Mouse (Mus musculus) right cerebral cortex, postnatal 36 days (tissue): ENCODE results near the gene Ppm1h.
A peak's percentile ranks its signal among the peaks of the same experiment; 100 is the strongest.
"Not testable (repeated sequence)": the region's sequence is repeated elsewhere in the genome, so short reads cannot be mapped to it uniquely, and the experiment has no call there.

ENCODE experiments used
- DNase-seq, 2 experiments: peaks; one replicate each; pipeline ENCODE4 v3.0.0; 2022; ENCODE audit warnings: low spot score in 2 of 2, mixed read lengths in 1 of 2

The Ppm1h gene

DNA sequence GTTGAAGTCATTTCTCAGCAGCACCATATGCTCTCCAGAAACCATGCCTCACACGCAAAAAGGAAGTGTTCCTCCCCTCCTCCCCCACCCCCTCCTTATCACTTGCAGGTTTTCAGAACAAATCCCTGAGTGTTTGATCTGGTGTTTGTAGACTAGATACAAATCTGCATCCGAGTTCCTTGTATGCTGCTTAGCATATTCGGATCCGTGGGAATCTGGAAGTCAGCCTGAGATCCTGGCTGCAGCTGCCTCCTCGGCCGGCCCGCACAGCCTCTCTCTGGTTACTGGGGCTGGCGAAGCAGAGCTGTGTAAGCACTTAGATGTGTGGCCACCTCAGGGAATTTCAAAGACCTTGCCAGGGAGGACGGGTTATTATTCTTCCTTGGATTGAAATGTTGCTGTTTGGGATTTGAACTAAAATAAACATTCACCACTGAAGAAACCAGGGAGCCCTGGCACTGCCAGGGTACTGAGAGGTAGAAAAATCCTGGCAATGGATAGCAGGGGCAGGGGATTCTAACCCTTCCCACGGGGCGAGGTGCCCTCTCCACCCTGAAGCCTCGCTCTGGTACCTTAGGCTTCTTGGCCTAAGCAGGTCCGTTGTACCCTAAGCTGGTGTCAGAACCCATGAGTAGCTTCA, 252.8 kb downstream of the Ppm1h start:
- DNase-seq: peak; percentile 52 to 72

GRCm38 (mm10) chr10:122931851-122932550, 253.4 kb downstream of the Ppm1h start:
- no peak for DNase-seq

DNA sequence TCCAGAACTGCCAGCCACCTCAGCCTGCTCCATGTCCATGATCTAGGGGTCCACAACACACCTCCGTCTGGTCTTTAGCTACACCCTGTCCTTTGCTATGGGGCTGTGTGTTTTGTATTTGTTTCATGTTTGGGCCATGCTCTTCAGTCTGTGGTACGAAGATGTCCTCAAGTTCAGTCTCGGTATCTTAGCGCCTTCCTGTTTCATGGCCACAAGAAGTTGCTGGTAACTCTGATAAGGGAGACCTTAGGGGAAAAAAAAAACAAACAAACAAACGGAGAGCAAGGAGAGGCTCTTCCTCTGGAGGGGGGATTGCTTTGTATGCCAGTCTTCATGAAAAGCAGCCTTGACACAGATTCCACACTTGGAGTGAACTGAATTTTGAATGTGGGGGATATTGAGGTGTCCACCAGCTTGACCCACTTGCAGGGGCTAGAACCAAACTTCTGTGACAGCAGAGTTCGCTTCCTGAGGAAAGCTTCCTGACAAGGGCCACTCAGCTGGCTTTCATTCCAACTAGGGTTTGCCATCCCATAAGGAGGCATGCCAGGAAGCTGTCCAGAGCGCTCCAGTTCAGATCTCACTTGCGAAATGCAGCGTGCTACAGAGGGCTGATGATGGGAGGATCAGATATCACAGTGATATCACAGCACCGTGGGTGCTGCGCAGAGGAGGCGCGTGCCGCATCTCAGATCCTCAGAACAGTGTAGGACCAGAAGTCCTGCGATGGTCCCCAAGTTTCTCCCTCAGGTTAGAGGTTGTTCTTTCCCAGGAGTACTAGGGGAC, 254.7 kb downstream of the Ppm1h start:
- DNase-seq: no peak

DNA sequence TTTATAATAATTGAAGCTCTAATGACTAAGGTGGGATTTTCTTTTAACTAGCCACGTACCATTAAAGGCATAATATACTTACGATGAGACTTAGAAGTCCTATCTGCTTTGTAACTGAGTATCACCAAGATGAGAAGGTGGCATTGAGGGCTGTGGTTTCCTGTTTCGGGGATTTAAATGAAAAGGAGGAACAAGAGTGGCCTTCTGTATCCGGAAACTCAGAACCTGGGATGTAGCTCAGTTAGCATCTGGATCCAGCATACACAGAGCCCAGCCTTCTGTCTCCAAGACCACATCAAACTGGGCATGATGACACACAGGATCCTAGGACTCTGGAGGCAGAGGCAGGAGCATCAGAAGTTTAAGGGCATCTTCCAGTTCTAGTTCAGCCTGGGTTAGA, 256.8 kb downstream of the Ppm1h start:
- not testable (repeated sequence) for DNase-seq

DNA sequence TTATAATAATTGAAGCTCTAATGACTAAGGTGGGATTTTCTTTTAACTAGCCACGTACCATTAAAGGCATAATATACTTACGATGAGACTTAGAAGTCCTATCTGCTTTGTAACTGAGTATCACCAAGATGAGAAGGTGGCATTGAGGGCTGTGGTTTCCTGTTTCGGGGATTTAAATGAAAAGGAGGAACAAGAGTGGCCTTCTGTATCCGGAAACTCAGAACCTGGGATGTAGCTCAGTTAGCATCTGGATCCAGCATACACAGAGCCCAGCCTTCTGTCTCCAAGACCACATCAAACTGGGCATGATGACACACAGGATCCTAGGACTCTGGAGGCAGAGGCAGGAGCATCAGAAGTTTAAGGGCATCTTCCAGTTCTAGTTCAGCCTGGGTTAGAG, 258.8 kb downstream of the Ppm1h start:
- not testable (repeated sequence) for DNase-seq

DNA sequence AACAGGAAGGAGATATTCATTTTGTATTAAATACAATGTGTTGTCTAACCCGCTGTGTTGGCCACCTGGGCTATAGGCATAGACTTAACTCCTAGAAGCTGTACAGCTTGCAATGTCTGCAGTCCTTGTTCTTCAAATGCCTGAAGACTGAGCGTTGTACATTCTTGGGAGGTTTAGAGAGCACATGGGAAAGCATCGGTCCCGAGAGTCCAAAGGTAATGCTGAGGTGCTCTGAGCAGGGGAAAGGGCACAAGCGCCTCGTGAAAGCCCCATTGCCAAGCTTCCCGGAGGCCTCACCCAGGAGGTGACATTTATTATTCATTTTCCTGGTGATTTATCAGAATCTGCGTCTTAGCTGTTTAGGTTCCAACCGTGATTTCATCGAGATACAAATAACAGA, 261.0 kb downstream of the Ppm1h start:
- no peak for DNase-seq

GRCm38 (mm10) chr10:122942771-122943170, 264.2 kb downstream of the Ppm1h start:
- DNase-seq: no peak

DNA sequence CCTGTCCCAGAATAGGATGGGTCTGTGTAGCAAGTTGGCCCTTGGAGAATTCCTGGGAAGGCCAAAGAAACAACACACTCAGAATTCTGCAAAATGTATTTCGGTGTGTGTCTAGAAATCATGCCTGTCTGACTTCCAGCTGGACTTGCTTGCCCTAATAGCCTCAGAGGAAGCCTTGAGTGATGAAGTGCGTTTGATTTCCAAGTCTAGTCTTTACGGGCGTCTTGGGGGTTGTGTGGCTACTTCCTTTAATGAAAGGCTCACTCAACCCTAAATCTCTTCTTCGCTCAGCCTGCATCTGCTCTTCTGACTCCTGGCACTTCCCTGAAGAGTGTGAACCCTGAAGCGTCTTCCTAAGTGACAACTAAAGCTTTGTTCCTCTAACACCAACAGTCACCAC, 265.3 kb downstream of the Ppm1h start:
- no peak for DNase-seq

- DNase-seq: no peak
Measured at GRCm38 (mm10) chr10:122944888-122945287, 266.3 kb downstream of the Ppm1h start.

DNA sequence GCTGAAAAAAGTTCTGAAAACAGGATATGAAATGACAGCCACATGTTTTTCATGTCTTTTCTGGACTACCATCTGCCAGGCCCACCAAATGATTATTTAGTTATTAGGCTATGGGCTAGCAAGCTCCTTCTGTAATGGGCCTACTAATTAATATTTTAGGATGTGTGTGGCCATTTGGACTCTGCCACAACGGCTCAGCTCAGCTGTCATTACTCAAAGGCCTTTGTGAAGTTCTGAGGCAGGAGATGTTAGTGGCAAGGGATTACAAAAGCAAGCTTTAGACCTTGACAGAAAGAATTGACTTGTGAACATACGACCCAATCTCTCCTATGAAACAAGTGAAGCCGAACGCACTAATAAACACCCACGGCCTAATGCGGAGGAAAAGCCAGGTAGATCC, 272.4 kb downstream of the Ppm1h start:
- no peak for DNase-seq

- no peak for DNase-seq
Measured at GRCm38 (mm10) chr10:122953576-122953975, 275.0 kb downstream of the Ppm1h start.

DNA sequence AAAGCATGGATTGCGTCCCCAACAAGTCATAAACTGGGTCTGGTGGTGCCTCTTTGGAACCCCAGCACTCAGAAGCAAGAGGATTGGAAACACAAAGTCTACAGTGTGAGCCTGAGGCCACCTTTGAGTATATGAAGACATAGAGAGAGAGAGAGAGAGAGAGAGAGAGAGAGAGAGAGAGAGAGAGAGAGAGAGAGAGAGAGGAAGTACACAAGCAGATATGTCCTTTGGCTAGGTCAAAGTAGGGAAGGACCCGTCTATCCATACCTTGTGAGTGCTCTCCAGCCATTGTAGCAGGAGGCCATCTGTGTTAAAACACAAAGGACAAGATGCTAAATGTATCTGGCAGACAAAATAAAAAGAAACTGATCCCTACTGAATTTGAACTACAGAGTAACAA, 279.4 kb downstream of the Ppm1h start:
- DNase-seq: no peak

GRCm38 (mm10) chr10:122958699-122959098, 280.1 kb downstream of the Ppm1h start:
- DNase-seq: no peak

DNA sequence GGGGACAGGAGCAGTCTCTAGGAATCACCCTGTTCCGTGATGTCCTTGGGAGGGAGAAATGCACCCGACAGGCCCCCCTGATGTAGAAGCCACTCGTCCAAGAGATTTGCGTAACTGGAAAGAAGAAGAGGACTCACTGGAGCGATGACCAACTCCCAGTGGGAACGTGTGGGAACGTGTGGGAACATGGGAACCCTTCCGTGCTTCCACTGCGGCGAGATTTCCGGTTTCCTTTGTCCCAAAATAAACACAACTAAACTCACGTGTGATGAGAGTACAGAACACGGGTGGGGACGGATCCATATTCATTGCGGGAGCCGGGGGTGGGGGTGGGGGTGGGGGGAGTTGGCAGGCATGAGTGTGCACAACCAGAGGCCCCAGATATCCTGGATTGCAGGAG, 281.7 kb downstream of the Ppm1h start:
- no peak for DNase-seq

DNA sequence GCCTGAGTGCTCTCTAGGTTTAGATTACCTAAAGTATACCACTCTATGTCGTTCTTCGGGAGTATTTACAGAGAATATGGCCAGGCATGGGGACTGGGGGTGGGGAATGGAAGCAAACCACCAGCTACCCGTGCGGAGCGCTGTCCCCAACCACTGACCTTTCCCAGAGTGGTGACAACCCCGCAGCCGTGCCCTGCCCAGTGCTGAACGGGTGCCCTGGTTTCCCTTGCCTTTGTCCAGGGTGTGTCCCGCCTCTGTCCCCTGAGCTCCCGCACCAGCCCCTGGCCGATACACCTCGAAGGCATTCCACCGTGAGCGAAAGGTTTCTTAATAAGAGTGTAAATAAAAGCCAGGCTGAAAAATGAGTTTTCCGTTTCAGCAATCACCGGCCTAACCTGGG, 282.2 kb downstream of the Ppm1h start:
- no peak for DNase-seq

- no peak for DNase-seq
Measured at GRCm38 (mm10) chr10:122961494-122961893, 282.9 kb downstream of the Ppm1h start.

- DNase-seq: no peak
Measured at GRCm38 (mm10) chr10:122962651-122963050, 284.1 kb downstream of the Ppm1h start.

- DNase-seq: no peak
Measured at GRCm38 (mm10) chr10:122963463-122964240, 285.1 kb downstream of the Ppm1h start.

DNA sequence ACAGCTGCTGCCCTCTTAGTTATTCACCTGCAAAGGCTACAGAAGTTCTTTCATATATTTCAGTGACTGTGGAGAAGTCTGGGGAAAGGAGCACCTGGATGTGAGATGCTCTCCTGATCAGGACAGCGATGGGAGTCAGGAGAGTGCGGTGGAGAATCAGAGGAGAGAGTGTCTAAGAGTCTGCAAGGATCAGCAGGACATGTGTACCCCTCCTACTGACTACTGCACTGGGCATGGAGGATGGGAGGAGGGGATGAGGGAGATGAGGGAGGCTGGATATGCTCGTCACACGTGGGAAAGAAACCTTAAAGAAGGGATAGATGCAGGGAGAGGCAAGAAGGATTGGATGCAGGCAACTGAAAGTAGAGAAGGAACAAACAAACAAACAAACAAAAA, 285.7 kb downstream of the Ppm1h start:
- no peak for DNase-seq

DNA sequence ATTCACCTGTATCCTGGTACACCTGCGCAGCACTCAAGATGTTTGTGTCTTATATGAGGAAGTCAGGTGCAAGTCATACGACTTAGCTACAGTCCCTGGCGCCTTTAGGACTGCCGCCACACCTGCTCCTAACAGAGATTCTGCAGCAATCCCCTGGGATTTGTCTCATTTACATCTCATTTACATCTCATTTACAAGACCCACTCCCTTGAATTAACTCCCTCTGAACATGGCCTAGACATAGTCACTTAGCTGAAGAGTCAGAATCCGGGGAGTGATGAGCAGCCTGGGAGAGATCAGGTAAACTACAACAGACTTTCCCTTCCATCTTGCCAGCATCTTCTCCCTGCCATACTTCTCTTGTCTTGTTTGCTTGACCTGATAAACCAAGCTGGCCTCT, 287.1 kb downstream of the Ppm1h start:
- DNase-seq: not testable (repeated sequence)

DNA sequence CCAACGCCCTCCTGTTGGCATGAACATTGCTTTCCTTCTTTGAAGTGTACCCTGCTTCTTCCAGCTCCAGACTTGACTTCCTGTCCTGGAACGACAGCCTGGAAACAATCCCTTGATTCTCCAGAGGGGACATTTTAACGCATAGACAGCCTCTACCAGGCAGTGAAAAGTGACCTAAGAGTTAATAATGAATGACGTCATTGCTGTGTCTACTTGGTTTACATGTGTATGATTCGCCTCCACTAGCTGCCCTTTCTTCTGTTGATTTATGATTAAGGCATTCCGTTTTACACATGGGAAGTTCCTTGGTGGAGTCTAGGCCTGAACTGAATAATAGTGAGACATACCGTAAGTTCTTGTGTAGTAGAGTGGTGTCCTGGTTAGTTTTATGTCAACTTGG, 287.9 kb downstream of the Ppm1h start:
- no peak for DNase-seq

DNA sequence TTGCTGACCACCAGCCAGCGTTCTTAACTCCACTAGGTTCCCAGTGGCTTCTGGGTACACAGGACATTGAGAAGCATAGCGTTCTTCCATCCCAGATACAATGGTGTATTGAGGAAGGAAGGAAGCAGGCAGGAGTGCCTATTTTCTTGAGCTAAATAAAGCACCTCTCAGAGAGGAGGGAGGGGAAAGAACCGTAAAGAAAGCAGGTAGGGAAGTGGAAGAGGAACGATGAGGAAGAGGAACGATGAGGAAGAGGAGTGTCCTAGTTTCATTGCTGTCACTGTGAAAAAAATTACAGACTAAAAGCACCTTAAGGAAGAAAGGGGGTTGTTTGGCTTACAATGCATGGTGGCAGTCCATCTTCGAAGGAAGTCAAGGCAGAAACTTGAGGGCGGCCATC, 291.6 kb downstream of the Ppm1h start:
- no peak for DNase-seq
